ENCODE assay signal across 1 mouse cellular context in the genomic region with DNA sequence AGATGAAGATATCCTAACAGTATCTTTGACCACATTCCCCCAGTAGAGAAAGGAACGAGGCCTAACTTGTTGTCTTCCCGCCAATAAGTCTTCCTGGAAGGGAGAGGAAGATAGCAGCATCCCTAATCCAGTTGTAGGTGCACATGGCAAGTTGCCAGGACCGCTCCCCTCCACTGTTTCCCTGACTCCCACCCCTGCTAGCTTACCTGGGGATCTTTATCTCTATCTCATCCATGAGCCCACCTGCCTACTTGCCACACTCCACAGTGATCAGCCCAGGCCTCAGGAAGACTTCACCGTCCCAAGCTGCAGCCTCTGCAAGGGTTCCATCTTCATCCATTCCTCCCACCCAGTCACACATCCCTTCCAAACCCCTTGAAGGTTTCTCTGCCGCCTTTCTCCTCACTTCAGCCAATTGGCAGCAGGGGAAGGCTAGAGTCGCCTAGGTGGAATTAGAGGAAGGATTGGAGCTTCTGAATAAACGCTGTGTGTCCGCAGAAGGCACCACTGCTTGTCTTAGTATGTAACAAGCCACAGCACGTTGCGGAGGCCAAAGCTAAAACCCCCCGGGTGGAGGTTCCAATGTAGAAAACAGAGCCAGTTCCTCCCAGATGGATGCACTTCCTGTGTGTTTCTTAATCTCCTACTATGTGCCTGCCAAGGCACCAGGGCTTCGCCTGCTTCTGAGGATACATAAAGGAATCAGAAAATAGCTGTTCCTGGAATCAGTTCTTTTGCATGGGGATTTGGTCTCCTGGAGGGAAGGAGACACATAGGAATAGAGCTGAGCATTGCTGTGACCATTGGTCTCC.
TF ChIP-seq lines count a peak whose summit lies in the region.

No protein-coding gene starts in this region.

TF ChIP-seq in myocyte, 11 proteins besides CTCF, POLR2A, EP300 and RAD21 (continued from another document):
- TF ChIP-seq POLR2AphosphoS2 (IDR thresholded peaks at IDR 0.05; ENCODE audit: insufficient read length, low read depth) (no peak), MYOD1 (IDR thresholded peaks at IDR 0.05; ENCODE audit: control insufficient read depth in 1 of 3, insufficient read length in 2 of 3, low read depth in 2 of 3) (no peak), TCF12 (IDR thresholded peaks at IDR 0.05; ENCODE audit: insufficient read depth, poor library complexity, severe bottlenecking) (no peak), MAX (IDR thresholded peaks at IDR 0.05; ENCODE audit: low read depth) (no peak), REST (IDR thresholded peaks at IDR 0.05; ENCODE audit: insufficient read depth, insufficient read length) (no peak), CEBPB (IDR thresholded peaks at IDR 0.05; ENCODE audit: insufficient read depth, poor library complexity, severe bottlenecking) (no peak), TCF3 (IDR thresholded peaks at IDR 0.05; ENCODE audit: insufficient read length, low read depth) (no peak), E2F4 (IDR thresholded peaks at IDR 0.05; ENCODE audit: insufficient read depth) (no peak)
